Mouse (Mus musculus): ENCODE data around the gene Dcst1. TPM values are rescaled to one million over a fixed set of nuclear protein-coding genes. Genes with fewer than 3 reads are reported as not detected.

The Dcst1 gene
- total and polyA plus RNA-seq, 2 experiments from 2014 or later: 0.05 to 1.1 TPM

- WGBS: 9% methylated on average over 4 of the region's 4 CpGs
- H3K4me1 ChIP-seq (ENCODE audit: insufficient read depth, low read length): peaks cover 5% of the 10 kb centered on the region; the same call in 1 of the 2 replicates
- TF ChIP-seq CTCF (IDR thresholded peaks at IDR 0.05): no peak
- DNase-seq (ENCODE audit: low spot score): peak; percentile 38
- H3K36me3 ChIP-seq (ENCODE audit: insufficient read depth, low read length): no peaks in the 10 kb centered on the region
- no peak overlapping the region for H3K4me3 ChIP-seq (ENCODE audit: low read depth, low read length)
- no peak overlapping the region for H3K4me2 ChIP-seq (ENCODE audit: low read depth, low read length, poor library complexity, severe bottlenecking)
- H3K9ac ChIP-seq (replicated peaks; ENCODE audit: low read length, poor library complexity, severe bottlenecking): no peak overlapping the region
- ATAC-seq (ENCODE audit: low FRiP score): no peak
- H3K27me3 ChIP-seq (ENCODE audit: insufficient read depth, low read length): no peaks in the 10 kb centered on the region
- H3K27ac ChIP-seq (ENCODE audit: low read depth, low read length): no peak overlapping the region
- no peaks in the 10 kb centered on the region for H3K9me3 ChIP-seq (ENCODE audit: low read length)
These were observed 36.4 kb downstream of the Dcst1 start for GRCm38 (mm10) chr3:89328623-89329022.

GRCm38 (mm10) chr3:89327371-89327870 lies 37.6 kb downstream of the Dcst1 start:
- H3K27ac ChIP-seq (ENCODE audit: low read depth, low read length): no peak overlapping the region
- WGBS: 37% methylated on average over 9 of the region's 9 CpGs
- H3K9ac ChIP-seq (replicated peaks; ENCODE audit: low read length, poor library complexity, severe bottlenecking): no peak overlapping the region

GRCm38 (mm10) chr3:89325882-89326281 lies 39.2 kb downstream of the Dcst1 start:
- Histone ChIP-seq H3K4me1 (ENCODE audit: insufficient read depth, low read length) (no peaks in the 10 kb centered on the region), H3K27me3 (ENCODE audit: insufficient read depth, low read length) (no peaks in the 10 kb centered on the region), H3K4me3 (ENCODE audit: low read depth, low read length) (no peak overlapping the region), H3K9ac (replicated peaks; ENCODE audit: low read length, poor library complexity, severe bottlenecking) (no peak overlapping the region), H3K4me2 (ENCODE audit: low read depth, low read length, poor library complexity, severe bottlenecking) (no peak overlapping the region), H3K27ac (ENCODE audit: low read depth, low read length) (no peak overlapping the region), H3K9me3 (ENCODE audit: low read length) (no peaks in the 10 kb centered on the region), H3K36me3 (ENCODE audit: insufficient read depth, low read length) (no peaks in the 10 kb centered on the region)
- ATAC-seq (ENCODE audit: low FRiP score) (no peak), DNase-seq (ENCODE audit: low spot score) (no peak)
- TF ChIP-seq CTCF (IDR thresholded peaks at IDR 0.05): no peak
- 93% methylated on average over 8 of the region's 8 CpGs for WGBS

More at GRCm38 (mm10) chr3:89327371-89327870, 37.6 kb downstream of the Dcst1 start:
- Histone ChIP-seq H3K27me3 (ENCODE audit: insufficient read depth, low read length) (no peaks in the 10 kb centered on the region), H3K4me1 (ENCODE audit: insufficient read depth, low read length) (peaks cover 3% of the 10 kb centered on the region; the same call in 1 of the 2 replicates), H3K4me2 (ENCODE audit: low read depth, low read length, poor library complexity, severe bottlenecking) (no peak overlapping the region), H3K9me3 (ENCODE audit: low read length) (no peaks in the 10 kb centered on the region), H3K36me3 (ENCODE audit: insufficient read depth, low read length) (no peaks in the 10 kb centered on the region), H3K4me3 (ENCODE audit: low read depth, low read length) (no peak overlapping the region)
- no peak for TF ChIP-seq CTCF (IDR thresholded peaks at IDR 0.05)
- no peak for DNase-seq (ENCODE audit: low spot score)
- ATAC-seq (ENCODE audit: low FRiP score): no peak

- Histone ChIP-seq H3K4me2 (ENCODE audit: low read depth, low read length, poor library complexity, severe bottlenecking) (peak within 1 kb of the TSS; percentile 80), H3K36me3 (ENCODE audit: insufficient read depth, low read length) (no peaks in the 10 kb centered on the region), H3K4me3 (ENCODE audit: low read depth, low read length) (peak within 1 kb of the TSS; percentile 72), H3K9ac (replicated peaks; ENCODE audit: low read length, poor library complexity, severe bottlenecking) (peak within 1 kb of the TSS; percentile 82), H3K27ac (ENCODE audit: low read depth, low read length) (peak within 1 kb of the TSS; percentile 94), H3K27me3 (ENCODE audit: insufficient read depth, low read length) (no peaks in the 10 kb centered on the region), H3K9me3 (ENCODE audit: low read length) (no peaks in the 10 kb centered on the region), H3K4me1 (ENCODE audit: insufficient read depth, low read length) (no peaks in the 10 kb centered on the region)
- DNase-seq (ENCODE audit: low spot score) (peak; percentile 91), ATAC-seq (ENCODE audit: low FRiP score) (peak; percentile 45)
- TF ChIP-seq CTCF (IDR thresholded peaks at IDR 0.05): no peak
- under 1% methylated on average over 51 of the region's 53 CpGs for WGBS
These were observed 42.4 kb downstream of the Dcst1 start, which contains the start of gene Efna3 for GRCm38 (mm10) chr3:89322514-89323165. Gene Efna3 (minus strand): TSS chr3:89322965.

GRCm38 (mm10) chr3:89322131-89322500 lies 42.9 kb downstream of the Dcst1 start:
- Histone ChIP-seq H3K9me3 (ENCODE audit: low read length) (no peaks in the 10 kb centered on the region), H3K4me3 (ENCODE audit: low read depth, low read length) (peak overlapping the region; percentile 72), H3K27me3 (ENCODE audit: insufficient read depth, low read length) (no peaks in the 10 kb centered on the region), H3K4me1 (ENCODE audit: insufficient read depth, low read length) (no peaks in the 10 kb centered on the region), H3K4me2 (ENCODE audit: low read depth, low read length, poor library complexity, severe bottlenecking) (peak overlapping the region; percentile 80), H3K27ac (ENCODE audit: low read depth, low read length) (peak overlapping the region; percentile 94), H3K36me3 (ENCODE audit: insufficient read depth, low read length) (no peaks in the 10 kb centered on the region), H3K9ac (replicated peaks; ENCODE audit: low read length, poor library complexity, severe bottlenecking) (peak overlapping the region; percentile 82)
- DNase-seq (ENCODE audit: low spot score) (no peak), ATAC-seq (ENCODE audit: low FRiP score) (0 out of 2 replicates have a peak, but pooled peaks have one; percentile 0)
- under 1% methylated on average over 14 of the region's 14 CpGs for WGBS
- TF ChIP-seq CTCF (IDR thresholded peaks at IDR 0.05): no peak
